Mouse (Mus musculus): ENCODE measurements around the gene Snrnp70. TPM values are rescaled to one million over a fixed set of nuclear protein-coding genes. Genes with fewer than 3 reads are reported as not detected.
"Not testable (repeated sequence)": the region's sequence is repeated elsewhere in the genome, so short reads cannot be mapped to it uniquely, and the experiment has no call there.

The Snrnp70 gene
- total RNA-seq, 2 experiments from 2014 or later = 372 to 395 TPM

DNA sequence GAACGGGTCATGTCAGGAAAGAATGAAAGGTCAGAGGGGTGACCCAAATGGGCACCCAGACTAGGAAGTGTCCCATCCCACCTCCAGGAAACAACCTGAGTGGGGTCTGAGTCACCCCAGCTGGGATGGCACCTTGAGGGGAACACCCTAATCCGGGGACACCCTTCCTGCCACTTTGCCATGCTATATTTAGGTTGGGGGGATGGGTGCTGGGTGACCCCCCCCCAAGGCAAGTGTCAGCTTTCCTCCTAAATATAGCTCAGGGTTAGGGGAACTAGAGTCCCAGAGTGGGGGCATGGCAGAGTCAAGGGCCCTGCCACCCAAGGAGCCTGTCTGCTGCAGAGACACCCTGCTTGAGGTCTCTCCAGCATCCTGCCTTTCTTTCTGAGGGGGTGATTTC, 16.9 kb upstream of the Snrnp70 start:
- DNase-seq (ENCODE audit: low spot score in 2 of 2) = no peak

DNA sequence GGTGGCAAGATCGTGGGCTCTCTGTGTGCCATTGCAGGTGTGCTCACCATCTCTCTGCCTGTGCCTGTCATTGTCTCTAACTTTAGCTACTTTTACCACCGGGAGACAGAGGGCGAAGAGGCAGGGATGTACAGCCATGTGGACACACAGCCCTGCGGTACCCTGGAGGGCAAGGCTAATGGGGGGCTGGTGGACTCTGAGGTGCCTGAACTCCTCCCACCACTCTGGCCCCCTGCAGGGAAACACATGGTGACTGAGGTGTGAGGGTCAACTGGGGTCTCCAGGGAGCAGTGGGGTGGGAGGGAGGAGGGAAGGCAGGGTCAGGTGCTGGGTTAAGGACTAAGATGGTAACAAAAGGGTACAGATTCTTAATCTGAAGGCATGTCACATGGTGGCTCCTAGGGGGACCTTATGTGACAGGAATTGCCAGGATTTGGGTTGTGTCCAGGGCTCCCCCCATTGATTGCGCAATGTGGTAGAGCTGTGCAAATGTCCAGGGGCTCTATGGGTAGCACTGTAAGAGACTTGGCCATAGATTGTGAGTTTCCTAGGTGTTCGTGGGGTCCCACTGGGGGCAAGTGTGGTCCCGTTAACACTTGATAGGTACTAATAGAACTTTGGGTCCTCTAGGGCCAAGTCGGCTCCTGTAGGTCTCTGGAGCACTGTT, 14.1 kb upstream of the Snrnp70 start:
- no peak for DNase-seq (ENCODE audit: low spot score in 2 of 2)

DNA sequence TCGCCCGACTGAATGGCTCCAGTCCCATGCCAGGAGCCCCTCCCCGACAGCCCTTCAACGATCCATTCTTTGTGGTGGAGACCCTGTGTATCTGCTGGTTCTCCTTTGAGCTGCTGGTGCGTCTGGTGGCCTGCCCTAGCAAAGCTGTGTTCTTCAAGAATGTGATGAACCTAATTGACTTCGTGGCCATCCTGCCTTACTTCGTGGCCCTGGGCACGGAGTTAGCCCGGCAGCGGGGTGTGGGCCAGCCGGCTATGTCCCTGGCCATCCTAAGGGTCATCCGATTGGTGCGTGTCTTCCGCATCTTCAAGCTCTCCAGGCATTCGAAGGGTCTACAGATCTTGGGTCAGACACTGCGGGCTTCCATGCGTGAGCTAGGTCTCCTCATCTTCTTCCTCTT, 13.4 kb upstream of the Snrnp70 start:
- DNase-seq (ENCODE audit: low spot score in 2 of 2) = no peak

DNA sequence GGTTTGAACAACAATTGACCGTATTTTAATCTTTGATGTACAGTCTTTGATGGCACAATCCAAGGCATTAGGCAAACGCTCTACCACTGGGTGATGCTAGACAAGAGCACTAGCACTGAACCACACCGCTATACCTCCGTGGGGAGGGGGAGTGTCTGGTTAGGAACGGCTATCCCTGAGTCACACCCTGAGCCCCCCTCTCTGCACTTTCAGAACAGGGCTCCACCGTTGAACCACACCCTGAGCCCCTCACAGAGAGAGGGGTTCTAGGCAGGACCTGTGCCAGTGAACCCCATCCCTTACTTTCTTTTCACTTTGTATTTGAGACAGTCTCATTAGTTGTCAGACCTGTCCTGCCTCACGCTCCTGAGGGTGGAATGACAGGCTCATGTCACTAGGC, 12.8 kb upstream of the Snrnp70 start:
- DNase-seq (ENCODE audit: low spot score in 2 of 2) = no peak

DNA sequence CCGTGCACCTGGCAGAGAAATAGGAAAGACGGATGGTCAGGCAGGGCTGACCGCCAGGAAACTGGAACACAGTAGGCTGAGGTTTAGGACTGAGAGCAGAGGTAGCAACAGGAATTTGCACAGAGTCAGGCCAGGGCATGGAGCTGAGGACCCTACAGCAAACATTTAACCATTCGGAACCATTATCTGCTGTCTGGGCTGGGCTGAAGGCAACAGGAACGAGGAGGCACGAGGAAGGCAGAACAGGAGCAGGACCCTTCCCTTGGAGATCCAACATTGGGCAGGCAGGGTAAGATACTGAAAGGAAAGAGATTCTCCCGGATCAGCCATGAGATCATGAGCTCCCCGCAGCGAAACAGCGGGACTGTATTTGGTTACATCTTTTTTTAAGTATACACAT, 12.3 kb upstream of the Snrnp70 start:
- no peak for DNase-seq (ENCODE audit: low spot score in 2 of 2)

DNA sequence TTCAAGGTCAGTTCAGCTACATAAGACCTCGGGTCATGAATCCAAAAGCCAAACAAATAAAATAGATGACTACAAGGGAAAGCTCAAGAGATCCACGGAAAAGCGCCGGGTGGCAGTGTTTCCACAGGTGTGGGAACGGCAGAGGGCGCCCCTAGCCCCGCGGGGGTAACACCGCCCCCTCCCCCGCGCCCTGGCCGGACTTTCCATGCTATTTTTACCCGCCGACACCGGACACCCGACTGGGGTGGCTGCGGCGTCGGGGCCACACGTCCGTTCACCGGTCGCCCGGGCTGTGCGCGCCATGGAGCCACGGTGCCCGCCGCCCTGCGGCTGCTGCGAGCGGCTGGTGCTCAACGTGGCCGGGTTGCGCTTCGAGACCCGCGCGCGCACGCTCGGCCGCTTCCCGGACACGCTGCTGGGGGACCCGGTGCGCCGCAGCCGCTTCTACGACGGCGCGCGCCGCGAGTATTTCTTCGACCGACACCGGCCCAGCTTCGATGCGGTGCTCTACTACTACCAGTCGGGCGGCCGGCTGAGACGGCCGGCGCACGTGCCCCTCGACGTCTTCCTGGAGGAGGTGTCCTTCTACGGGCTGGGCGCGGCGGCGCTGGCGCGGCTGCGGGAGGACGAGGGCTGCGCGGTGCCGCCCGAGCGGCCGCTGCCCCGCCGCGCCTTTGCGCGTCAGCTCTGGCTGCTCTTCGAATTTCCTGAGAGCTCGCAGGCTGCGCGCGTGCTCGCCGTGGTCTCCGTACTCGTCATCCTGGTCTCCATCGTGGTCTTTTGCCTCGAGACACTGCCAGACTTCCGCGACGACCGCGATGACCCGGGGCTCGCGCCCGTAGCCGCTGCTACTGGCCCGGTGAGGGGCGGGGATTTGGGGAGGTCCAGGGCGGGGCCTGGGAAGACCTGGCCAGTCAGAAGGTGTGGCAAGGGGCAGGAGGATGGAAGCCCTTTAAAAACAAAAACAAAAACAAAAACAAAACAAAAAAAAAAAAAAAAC, 10.9 kb upstream of the Snrnp70 start:
- DNase-seq (ENCODE audit: low spot score in 2 of 2) = no peak

DNA sequence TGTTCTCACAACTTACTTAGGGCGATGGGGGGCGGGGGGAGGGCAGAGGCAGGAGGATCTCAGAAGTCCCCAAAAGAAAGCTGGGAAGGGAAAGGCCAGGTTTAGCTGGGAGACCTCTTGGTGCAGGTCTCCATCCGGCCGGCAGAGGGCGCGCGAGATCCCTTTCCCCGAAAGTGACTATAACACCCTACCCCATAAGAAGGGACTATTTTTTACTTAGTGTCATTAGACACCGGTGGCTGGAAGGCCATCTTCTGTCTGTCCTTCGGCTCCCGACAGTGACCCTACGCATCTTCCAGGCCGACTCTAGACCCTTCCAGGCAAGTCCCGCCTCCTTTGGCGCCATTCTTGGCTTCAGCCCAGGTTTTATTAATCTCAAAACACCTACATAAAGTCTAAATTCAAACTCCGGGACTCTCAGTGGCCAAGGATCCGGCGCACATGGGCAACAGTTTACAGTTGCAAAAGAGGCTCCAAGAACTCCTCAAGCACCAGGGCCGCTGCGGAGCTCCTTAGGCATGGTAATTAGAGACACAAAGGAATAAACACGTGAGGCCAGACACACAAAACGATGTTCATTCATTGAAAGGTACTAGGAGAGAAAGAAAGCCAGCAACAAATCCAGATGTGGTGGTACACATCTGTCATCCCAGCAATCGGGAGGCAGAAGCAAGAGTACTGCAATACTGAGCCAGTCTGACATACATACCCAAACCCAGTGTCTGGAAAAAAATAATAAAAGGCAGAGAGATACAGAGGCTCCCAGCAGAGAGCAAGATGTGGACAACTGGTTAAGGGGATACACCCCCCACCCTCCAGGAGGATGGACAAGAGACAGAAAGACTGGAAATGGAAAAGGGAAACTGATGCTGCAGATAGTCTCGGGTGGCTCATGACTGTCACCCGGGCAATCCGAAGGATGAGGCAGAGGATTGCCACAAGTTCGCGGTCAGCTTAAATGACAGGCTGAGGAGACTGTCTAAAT, 9.8 kb upstream of the Snrnp70 start, which contains the start of gene Kcna7:
Gene Kcna7, plus strand, starts transcription at position 563 of the 985 bp plus-strand sequence.
- DNase-seq (ENCODE audit: low spot score in 2 of 2) = peak; percentile 57 to 78

DNA sequence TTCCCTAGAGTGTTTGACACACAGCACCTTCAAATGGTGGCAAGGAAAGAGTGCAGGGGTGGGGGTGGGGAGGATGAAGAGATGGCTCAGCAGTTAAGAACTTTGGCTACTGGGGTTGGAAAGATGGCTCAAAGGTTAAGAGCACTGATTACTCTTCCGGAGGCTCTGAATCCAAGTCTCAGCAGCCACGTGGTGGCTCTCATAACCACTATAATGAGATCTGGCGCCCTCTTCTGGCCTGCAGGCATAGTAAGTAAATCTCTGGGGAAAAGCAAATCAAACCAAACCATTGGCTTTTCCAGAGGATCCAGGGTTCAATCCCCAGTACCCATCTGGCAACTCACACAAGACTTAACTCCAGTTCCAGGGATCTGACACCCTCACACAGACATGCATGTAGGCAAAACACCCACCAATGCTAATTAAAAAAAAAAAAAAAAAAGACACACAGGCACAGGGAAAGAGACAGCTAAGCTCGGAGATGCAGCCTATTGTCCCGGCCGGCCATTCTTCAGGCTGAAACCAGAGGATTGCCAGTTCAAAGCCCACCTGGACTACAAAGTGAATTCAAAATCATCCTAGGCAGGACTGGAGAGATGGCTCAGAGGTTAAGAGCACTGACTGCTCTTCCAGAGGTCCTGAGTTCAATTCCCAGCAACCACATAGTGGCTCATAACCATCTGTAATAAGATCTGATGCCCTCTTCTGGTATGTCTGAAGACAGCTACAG, 8.2 kb upstream of the Snrnp70 start:
- DNase-seq (ENCODE audit: low spot score in 2 of 2) = peak; percentile 33 to 55

DNA sequence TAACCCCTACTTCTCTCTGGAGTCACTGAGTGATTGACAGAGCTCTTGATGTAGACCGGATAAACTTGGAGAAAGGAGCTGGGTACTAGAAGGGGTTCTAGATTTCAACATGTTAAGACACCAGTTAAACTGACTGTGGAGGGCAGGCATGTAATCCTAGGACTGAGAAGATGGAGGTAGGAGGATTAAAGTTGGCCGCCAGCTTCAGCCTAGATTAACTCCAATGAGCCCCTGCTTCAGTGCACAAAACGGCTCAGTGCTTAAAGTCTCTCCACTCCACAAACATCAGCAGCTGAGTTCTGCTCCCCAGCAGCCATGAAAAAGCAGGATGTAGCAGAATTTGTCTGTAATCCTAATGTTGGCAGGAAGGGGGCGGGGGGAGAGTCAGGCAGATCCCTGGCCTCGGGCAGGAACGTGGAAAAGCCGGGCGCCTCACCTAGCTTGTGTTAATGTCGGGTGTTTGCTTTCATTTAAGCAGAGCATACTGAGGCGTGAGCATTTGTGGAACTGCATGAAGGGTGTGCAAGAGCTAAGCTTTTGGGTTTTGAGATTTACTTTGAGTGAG, 6.1 kb upstream of the Snrnp70 start:
- DNase-seq (ENCODE audit: low spot score in 2 of 2) = no peak

DNA sequence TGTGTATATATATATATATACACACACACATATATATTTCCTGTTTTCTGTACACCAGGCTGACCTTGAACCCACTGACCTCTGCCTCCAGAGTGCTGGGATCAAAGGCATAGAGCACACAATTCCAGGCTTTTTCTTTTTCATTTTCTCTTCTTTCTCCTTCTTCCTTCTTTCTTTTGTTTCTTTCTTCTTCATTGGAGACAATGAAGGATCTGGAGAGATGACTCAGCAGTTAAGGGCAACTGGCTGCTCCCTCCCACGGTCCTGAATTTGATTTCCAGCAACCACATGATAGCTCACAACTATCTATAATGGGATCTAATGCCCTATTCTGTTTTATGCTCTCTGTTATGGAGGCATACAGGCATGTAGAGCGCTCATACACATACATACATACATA, 1.2 kb upstream of the Snrnp70 start:
- DNase-seq (ENCODE audit: low spot score in 2 of 2) = no peak

DNA sequence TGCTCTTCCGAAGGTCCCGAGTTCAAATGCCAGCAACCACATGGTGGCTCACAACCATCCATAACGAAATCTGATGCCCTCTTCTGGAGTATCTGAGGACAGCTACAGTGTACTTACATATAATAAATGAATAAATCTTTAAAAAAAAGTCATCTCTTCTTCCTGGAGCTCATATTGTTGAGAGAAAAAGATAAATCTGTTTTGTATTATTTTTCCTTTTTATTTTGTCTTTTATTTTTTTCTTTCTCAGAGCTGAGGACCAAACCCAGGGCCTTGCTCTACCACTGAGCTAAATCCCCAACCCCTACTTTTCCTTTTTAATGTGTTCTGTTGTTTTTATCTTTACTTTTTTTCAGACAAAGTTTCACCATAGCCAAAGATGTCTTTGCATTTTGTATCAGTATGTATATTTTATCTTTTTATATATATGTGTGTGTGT, 814 bp upstream of the Snrnp70 start:
- not testable (repeated sequence) for DNase-seq (ENCODE audit: low spot score in 2 of 2)

DNA sequence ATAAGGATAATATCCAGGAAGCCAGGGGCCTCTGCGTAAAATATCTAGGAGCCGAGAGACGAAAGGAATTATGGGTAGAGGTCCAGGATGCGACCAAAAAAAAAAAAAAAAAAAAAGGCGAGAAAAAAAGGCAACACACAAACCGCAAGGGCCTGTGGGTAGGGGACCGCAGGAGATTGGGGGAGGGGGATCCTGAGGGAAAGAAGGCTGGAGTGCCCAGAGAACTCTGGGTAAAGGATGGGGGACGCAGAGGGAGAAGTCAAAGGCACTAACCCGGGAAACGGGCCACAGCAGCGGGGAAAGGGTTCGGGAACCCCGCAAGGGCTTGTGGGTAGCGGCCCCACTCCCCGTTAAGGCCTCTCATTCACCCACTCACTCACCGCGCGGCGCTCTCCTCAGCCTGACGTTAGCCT, 407 bp downstream of the Snrnp70 start:
- no peak for DNase-seq (ENCODE audit: low spot score in 2 of 2)

DNA sequence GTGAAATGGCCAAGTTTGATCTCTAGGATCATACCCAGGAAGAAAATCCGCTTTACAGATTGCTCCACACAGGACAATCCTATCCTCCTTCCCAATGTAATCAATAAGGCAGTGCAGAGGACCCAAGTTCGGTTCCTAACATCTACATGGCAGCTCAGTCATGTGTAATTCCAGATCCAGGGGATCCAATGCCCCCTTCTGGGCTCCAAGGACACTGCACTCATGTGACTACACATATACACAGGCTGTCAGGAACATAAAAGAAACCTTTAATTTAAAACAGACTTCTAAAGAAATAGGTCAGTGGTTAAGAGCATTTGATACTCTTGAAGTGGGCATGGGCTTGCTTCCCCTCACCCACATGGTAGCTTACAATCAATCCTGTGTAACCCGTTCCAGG, 9.5 kb downstream of the Snrnp70 start:
- no peak for DNase-seq (ENCODE audit: low spot score in 2 of 2)

DNA sequence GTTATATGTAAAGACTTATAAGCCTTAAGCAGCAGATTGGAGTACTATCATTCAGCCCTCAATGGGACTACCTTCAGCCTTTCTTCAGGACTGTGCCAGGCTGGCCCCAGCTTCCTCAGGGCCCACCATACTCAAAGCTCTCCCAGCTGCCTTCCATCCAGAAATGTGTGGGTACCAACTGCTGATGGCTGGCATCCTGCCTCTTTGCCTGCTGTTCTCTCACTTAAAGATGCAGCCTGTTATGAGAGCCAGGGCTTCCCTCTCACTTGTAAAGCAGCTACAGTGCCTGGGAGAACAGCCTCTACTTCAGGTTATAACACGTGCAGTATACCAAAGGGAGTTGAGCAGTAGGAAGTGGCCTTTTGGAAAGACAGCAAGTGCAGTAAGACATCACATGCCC, 19.5 kb downstream of the Snrnp70 start:
- no peak for DNase-seq (ENCODE audit: low spot score in 2 of 2)

DNA sequence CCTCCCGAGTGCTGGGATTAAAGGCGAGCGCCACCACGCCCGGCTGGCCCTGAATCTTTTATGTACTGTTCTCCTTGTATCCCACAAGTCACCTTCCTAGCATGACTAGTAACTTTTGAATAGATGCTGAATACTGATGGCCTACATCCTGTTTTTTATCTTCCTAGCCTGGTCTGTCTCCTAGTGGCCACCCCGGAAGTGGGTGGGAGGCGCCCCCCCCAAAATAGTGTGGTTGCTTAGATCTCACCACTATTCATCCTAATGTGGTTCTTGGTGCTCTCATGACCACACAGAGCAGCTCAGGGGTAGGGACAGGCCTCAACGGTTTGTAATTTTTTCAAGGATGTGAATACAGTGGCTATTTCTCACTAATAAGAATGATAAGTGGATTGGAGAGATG, 20.9 kb downstream of the Snrnp70 start:
- DNase-seq (ENCODE audit: low spot score in 2 of 2) = no peak

DNA sequence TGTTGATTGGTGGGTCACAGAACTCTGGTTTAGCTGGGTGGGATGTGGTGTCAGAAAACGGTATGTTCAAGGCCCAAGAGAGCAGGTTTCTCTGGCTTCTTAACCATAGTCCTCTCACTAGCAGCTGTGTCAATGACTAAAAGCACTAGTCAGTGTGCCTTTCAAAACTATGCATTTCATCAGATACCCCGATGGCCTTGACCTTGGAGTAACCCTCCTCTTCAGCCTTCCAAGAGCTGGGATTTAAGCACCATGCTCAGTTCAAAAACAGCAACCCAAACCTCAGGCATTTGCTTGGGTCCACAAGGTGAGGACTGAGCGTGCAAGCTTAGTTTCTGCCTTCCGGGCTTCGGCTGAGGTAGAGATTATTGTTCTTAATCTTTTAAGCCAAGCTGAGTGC, 23.2 kb downstream of the Snrnp70 start:
- no peak for DNase-seq (ENCODE audit: low spot score in 2 of 2)

DNA sequence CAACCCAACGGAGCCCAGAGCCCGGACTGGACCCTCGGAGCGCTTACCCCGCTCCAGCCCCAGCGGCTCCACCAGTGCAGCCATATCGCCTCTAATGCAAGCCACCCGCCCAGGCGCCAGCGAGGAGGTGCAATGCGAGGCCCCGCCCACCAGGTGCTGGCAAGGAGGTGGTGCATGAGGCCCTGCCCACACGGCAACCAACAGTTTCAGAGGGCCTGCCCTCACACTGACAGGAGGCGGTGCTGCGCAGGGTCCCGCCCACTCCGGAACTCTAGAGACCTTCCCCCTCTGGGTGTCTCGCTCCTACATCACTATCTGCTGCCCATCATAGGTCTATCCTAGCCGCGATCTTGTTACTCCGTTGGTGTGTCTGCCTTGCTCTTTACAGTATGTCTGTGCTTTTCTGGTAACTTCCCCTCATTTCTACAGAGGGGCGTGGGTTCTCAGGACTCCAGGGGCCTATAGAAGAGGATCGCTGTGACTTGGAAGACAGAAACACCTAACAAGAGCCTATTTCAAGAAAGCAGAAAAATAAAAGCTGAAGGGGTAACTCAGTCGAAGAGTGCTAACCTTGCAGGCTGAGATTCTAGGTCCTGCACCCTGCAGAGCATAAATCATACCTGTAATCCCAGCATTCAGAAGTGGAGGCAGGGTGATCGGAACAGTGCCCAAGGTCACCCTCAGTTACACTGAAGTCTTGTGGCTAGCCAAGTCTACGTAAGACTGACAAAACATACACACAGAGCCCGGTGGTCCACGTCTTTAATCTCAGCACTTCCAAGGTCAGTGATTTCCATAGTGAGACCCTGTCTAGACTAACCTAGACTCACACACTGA, 24.8 kb downstream of the Snrnp70 start, which contains the start of gene Lin7b:
Gene Lin7b, minus strand, starts transcription at position 109 of the 837 bp plus-strand sequence.
- DNase-seq (ENCODE audit: low spot score in 2 of 2) = peak; percentile 91 to 94

DNA sequence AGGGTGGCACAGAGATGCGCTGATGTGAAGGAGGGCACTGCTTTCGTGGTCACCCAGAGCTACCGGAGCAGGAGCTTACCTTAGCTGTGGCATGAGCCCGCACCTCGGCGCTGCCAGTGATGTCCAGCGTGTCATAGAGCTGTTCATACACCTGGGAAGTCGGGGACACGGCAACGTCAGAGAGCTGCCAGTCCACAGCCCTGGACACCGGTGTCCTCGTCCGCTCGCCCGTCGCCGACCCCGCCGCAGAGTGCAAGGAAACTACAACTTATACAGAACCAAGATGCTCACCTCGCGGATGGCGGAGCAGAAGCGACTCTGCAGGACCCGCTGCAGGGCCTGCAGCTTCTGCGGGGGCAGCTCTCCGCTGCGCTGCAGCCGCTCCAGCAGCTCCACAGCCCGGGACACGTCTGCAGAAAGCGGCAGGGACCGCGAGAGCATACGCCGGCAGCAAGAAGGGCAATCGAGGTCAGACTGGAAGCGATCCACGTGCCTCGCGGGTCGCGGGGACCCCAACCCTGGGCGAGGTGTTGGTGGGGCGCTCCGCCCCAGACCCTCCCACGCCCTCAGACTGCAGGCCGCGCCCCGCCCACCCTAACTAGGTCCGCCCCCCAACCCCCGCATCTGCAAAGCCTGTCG, 25.6 kb downstream of the Snrnp70 start:
- DNase-seq (ENCODE audit: low spot score in 2 of 2) = no peak

Measured in left cerebral cortex, adult 18-20 months (tissue).